Mouse (Mus musculus): Measurements from ENCODE around the gene Crygn.

Gene Crygn

DNA sequence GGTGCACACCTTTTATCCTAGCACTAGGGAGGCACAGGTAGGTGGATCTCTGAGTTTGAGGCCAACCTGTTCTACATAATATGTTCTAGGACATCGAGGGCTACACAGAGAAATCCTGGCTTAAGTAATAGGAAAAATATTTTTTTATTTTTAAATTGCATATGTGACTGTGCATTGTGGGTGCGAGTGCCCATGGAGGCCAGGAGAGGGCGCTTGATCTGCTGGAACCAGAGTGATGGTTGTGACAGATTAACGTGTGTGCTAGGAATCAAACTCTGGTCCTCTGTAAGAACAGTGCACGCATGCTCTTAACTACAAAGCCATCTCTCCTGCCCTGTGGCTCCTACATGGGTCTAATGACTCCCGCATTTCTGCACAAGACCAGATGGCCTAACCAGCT, 46.2 kb downstream of the Crygn start:
- no peak for DNase-seq (ENCODE audit: low read depth, low spot score)

DNA sequence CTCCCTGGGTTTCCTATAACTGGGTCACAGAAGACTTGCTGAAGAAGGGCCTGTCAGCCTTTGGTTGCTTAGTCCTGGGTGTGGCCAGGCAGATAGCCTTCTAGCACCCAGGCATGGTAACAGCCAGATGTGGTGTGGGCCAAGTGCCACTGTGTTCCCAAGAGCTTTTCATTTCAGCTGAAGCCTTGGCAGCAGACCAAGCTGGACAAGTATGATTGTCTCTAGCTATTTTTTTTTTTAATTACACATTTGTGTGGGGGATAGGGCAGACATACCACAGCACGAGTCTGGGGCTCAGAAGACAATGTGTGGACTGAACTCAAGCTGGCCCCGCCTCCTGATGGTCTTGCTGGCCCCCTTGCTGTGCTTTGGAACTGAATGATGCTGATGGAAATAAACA, 47.8 kb downstream of the Crygn start:
- DNase-seq (ENCODE audit: low read depth, low spot score), result no peak

GRCm38 (mm10) chr5:24704615-24705014, 53.2 kb downstream of the Crygn start:
- DNase-seq (ENCODE audit: low read depth, low spot score), result no peak

- DNase-seq (ENCODE audit: low read depth, low spot score), result no peak
Observed at GRCm38 (mm10) chr5:24701271-24701670, 56.5 kb downstream of the Crygn start.
